Mouse (Mus musculus): ENCODE measurements around the gene Zfp213.

GRCm38 (mm10) chr17:23540605-23541475 is 23.2 kb downstream of the Zfp213 start:
- TF ChIP-seq POLR2A (IDR thresholded peaks at IDR 0.05; ENCODE audit: insufficient read depth, low read depth, low read length) = no peak
- no peak for TF ChIP-seq CTCF (IDR thresholded peaks at IDR 0.05; ENCODE audit: insufficient read depth, low read depth, low read length)

Data from olfactory bulb, adult 2 months (tissue).